Mouse (Mus musculus) T-helper 2 cell (primary cell): ENCODE results near the gene Rdh5.

Source experiments
- in situ Hi-C: fragments of 300-600 bp; cut with MboI, MseI; formaldehyde crosslinking; loops from one replicate; pipeline ENCODE4 v1.15.1; 2025; ENCODE audit warnings: high pct_unique_total_duplicates

Rdh5 gene

GRCm38 (mm10) chr10:128909567-128910028 lies 13.1 kb downstream of the Rdh5 start:
- in situ Hi-C loops = loop anchor here (25.0 kb wide), 1 partner anchor 1872 kb away; the partner anchor contains the start of genes Cyp27b1, Eef1akmt3, Mettl1 and Tsfm

DNA sequence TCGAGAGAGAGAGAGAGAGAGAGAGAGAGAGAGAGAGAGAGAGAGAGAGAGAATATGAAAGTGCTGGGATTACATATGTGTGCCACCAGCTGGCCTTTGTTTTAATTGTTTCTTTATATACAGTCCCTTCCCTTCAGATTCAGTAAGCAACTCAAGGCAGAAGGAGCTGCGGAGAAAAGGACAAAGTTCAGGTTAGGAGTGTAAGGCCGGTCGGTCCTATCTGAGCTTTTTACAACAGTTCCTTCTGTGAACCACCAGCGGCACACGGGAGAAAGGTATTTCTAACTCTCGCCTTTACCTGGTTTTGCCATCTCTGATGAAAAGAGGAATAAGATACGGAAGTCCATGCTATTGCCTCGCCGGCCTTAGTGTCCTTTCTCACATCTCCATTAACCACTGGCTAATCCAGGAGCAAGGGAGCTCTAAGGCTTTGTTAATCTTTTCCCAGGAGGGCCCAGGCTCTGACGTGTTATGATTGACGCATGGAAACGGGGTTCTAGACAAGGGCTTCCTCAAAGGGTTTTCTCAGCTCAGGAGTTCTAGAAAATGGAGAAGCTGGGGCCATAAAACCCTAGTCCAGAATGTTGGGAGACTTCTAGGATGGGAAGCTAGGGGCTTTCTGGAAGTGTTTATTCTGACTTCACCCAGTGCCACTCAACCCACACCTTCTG lies 13.8 kb downstream of the Rdh5 start:
- in situ Hi-C loops = loop anchor here (25.0 kb wide), 1 partner anchor 1872 kb away; the partner anchor contains the start of genes Cyp27b1, Eef1akmt3, Mettl1 and Tsfm

GRCm38 (mm10) chr10:128904812-128905211 lies 17.9 kb downstream of the Rdh5 start:
- in situ Hi-C loops = loop anchor here (25.0 kb wide), 1 partner anchor 1868 kb away; the partner anchor contains the start of genes Cyp27b1, Eef1akmt3, Mettl1 and Tsfm

GRCm38 (mm10) chr10:128902409-128902988 lies 20.2 kb downstream of the Rdh5 start:
- in situ Hi-C loops = loop anchor here (25.0 kb wide), 1 partner anchor 1865 kb away; the partner anchor contains the start of genes Cyp27b1, Eef1akmt3, Mettl1 and Tsfm

DNA sequence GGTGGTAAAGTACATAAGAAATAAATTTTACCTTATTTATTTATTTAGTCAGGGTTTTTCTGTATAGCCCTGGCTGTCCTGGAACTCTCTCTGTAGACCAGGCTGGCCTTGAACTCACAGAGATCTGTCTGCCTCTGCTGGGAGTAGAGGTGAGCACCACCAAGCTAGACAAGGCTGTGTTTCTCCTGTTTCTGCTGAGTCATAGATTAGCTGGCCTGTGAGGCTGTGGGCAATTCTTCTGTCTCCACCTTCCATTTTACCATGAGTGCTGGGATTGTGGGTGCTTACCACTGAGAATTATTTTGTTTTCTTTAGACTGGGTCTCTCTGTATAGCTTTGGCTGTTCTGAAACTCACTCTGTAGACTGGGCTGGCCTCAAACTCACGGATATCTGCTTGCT lies 21.3 kb downstream of the Rdh5 start:
- in situ Hi-C loops = loop anchor here (25.0 kb wide), 1 partner anchor 1864 kb away; the partner anchor contains the start of genes Cyp27b1, Eef1akmt3, Mettl1 and Tsfm

DNA sequence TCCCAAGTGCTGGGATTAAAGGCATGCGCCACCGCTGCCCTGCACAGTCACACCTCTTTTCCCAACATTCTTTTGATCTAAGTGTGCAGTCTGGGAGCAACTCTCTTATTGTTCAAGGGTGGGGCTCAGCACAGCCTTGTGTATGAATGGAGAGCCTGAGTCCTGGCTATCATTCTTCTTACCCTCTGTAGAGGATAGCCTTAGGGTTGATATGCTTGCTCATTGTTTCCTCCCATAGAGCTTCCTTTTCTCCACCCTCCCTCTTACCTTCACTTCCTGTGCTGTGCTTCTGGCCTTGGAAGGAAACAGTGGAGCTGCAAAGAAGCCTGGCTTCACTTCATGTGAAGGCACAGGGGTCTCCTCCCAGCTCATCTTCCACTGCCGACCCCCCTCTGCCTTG lies 22.0 kb downstream of the Rdh5 start, which contains the start of gene Cd63:
TSS of gene Cd63 (plus strand) at position 292 of the 400 bp plus-strand sequence.
- in situ Hi-C loops = loop anchor here (25.0 kb wide), 1 partner anchor 1863 kb away; the partner anchor contains the start of genes Cyp27b1, Eef1akmt3, Mettl1 and Tsfm

DNA sequence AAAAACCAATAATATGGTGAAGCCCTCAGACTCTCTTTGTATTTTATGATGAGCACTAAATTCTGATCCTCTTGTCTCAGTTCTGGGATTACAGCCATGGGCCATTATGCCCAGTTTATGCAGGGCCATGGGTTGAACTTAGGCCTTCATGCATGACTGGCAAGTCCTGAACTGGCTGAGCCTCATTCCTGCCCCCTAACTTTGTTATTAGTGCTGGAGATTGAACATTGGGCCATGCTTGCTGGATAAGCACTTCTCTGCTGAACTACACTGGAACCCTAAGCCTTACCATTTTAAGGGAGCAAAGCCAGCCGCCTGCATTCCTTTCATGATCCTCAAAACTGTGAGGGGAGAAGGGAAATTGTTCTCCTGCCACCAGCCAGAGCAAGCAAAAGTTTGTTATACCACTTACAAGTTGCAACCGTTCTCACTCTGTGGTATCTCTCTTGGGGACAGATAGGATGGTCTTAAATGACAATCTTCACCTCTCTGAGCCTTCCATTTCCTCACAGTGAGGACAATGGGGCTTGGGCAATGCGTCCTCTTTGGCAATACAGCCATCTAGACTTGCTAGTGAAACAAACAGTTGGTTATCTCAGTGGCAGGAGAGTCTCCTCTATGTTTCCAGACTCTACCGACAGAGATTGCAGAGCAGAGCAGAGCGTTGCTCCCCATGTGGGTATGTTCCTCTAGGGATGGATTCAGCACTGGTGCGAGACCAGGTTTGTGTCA lies 22.8 kb downstream of the Rdh5 start:
- in situ Hi-C loops = loop anchor here (10.0 to 25.0 kb wide), 2 partner anchors 135 to 1863 kb away; partner anchors contain the start of genes Cyp27b1, Eef1akmt3, Mettl1 and Tsfm

- in situ Hi-C loops = loop anchor here (10.0 kb wide), 1 partner anchor 133 kb away; no protein-coding TSS in a partner anchor
Measured at GRCm38 (mm10) chr10:128897501-128897900, 25.2 kb downstream of the Rdh5 start.

- in situ Hi-C loops = loop anchor here (10.0 kb wide), 1 partner anchor 132 kb away; no protein-coding TSS in a partner anchor
Measured at GRCm38 (mm10) chr10:128896807-128897206, 25.9 kb downstream of the Rdh5 start.

- in situ Hi-C loops = loop anchor here (10.0 kb wide), 1 partner anchor 131 kb away; no protein-coding TSS in a partner anchor
Measured at GRCm38 (mm10) chr10:128895952-128896693, 26.6 kb downstream of the Rdh5 start.

- in situ Hi-C loops = loop anchor here (10.0 kb wide), 1 partner anchor 131 kb away; no protein-coding TSS in a partner anchor
Measured at GRCm38 (mm10) chr10:128895437-128895836, 27.3 kb downstream of the Rdh5 start.

DNA sequence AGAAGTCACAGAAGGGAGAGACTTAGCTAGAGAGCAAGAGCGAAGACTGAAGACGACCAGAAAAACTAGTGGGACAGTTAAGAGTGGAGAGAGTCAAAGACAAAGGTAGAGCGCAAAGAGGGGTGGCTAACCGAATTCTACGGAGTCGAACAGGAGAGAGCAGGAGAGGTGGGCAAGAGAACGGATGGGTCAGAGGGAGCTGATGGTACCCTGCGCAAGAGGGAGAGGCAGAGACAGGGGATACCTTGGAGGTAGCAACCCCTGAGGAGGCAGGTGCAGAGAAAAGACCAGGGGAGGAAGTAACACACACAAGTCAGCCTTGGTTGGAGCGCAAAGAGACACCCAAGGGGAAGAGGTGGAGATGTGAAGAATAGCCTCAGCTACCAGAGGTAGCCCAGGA lies 30.4 kb downstream of the Rdh5 start:
- in situ Hi-C loops = loop anchor here (10.0 kb wide), 1 partner anchor 127 kb away; no protein-coding TSS in a partner anchor

DNA sequence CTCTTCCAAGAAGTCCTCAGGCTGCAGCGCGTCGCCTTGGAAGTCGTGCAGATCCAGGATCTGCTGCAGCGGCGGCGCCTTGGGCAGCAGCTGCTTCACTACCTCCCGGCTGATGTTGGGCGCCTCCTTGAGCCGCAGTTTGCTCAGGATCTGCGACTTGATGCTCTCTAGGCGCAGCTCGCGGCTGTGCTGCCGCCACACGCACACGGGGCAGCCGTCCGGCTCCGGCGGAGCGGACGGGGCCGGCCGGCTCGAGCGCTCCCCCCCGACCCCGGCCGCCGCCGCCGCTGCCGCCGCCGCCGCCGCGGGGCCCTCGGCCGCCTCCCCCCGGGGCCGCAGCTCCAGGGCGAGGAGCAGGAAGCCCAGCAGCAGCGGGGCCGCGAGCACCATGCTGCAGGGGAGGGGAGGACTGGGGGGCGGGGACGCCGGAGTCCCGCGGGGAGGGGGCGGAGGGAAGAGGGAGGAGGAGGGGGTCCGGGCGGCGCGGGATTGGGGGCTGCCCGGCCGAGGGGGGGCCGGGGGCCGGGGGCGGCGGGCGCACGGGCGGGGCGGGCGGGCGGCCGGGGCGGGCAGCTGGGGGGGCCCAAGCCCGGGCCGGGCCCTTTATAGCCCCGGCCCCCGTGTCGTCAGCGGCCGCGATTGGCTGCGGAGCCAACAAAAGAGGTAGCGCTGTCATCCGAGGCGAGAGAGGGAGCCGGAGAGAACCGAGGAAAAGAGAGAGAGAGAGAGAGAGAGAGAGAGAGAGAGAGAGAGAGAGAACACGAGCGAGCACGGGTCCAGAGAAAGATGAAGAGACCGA lies 31.2 kb downstream of the Rdh5 start, which contains the start of gene Gdf11:
TSS of gene Gdf11 (minus strand) at position 423 of the 799 bp plus-strand sequence.
- in situ Hi-C loops = loop anchor here (10.0 kb wide), 1 partner anchor 127 kb away; no protein-coding TSS in a partner anchor

GRCm38 (mm10) chr10:128890383-128891295 lies 32.0 kb downstream of the Rdh5 start:
- in situ Hi-C loops = loop anchor here (10.0 kb wide), 1 partner anchor 126 kb away; no protein-coding TSS in a partner anchor

GRCm38 (mm10) chr10:128889846-128890245 lies 32.8 kb downstream of the Rdh5 start:
- in situ Hi-C loops = loop anchor here (10.0 kb wide), 1 partner anchor 125 kb away; no protein-coding TSS in a partner anchor

GRCm38 (mm10) chr10:128888941-128889827 lies 33.5 kb downstream of the Rdh5 start:
- in situ Hi-C loops = no loop called here

DNA sequence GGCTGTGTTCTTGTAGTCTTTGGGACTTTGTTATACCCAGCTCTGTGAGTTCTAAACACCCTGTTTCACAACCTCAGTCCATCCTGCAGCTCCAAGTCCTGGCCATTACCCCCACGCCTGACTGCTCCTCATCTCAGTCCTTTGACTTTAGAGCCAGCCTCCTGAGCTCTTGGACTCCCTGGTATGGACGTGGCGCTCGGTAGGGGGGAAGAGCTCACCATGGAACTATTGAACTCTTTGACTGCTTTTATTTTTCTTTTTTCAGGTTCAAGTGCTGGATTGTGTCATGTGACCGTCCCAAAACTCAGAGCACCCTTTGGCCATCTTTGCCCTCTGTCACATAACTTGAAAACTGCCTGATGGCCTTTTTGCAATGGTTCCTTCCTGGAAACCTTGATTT lies 40.6 kb downstream of the Rdh5 start:
- in situ Hi-C loops = no loop called here
